Mouse (Mus musculus) ES-Bruce4 (cell line): Measurements from ENCODE around the gene Rin3.

ENCODE experiments used
- CTCF ChIP-seq: IDR thresholded peaks from one replicate; pipeline ENCODE4 v1.8.1; 2011; ENCODE audit warnings: low read depth, low read length
- POLR2A ChIP-seq: IDR thresholded peaks from one replicate; pipeline ENCODE4 v1.8.1; 2011; ENCODE audit warnings: low read length; ENCODE audit not compliant: insufficient read depth

DNA sequence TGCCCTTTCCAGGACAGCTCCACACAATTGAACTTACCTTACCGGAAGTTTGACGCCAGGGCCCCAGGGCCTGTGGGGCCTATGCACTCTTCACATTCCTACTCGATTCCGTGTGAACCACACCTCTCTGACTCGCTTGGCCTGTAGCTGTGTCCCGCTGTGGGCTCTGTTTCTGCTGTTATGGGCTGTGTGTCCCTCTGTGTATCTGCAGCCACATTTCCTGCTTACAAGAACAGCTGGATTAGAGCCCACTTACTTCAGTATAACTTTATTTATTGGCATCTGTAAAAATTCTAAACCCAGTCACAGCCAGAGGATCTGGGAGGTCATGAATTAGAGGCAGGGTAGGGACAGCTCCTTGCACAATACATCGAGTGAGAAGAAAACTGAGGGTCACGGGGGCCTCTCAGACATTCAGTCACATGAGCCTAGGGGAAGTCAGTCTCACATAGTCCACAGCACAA is 20.9 kb upstream of the Rin3 start:
- TF ChIP-seq CTCF (no peak), POLR2A (no peak)
